Mouse (Mus musculus): Measurements from ENCODE around the gene Apex1.
"Not testable (repeated sequence)": the region's sequence is repeated elsewhere in the genome, so short reads cannot be mapped to it uniquely, and the experiment has no call there.

The Apex1 gene

DNA sequence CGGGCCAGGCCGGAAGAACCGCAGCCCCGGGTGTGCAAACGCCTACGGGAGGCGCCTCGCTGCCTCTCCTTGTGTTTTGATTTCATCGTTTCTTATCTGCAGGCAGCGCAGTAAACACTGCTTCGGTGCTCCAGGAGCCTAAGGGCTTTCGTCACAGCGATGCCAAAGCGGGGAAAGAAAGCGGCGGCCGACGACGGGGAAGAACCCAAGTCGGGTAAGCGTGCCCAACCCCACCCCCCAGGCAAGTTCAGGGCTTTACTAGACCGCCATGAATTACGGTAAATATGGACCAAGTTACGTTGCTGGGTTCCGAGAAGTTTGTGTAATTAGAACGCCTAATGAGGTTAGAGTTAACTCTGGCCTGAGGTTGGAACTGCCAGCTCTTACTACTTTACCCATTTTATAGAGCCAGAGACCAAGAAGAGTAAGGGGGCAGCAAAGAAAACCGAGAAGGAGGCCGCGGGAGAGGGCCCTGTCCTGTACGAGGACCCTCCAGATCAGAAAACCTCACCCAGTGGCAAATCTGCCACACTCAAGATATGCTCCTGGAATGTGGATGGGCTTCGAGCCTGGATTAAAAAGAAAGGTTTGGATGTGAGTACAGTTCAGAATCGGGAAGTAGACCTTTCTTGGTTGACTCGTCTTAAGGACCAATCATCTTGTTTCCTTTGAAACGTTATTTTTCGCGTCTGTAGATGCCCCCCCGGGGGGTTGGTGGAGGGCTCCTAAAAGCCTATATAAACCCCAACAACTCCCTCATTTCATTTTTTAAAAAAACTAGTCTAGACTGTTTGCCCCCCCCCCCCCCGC is 548 bp downstream of the Apex1 start:
- no peak for DNase-seq (ENCODE audit: low spot score in 2 of 2)

DNA sequence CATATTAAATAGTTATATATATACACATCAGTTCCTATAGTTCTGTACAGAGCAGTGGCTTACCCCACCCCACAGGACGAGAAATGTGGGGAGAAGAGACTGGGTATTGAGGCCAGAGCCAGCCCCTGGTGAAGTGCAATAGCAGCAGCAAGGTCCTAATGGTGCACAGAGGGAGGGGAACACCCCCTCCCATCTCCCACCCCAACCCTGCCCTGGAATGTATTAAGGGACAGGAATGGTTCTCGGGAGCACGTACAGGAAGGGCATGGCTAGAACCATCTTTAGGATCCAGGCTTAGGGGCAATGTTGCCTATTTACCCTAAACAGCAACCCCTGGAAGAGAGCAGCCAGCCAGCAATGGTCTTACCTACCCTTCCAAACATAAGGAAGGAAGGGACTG is 2.6 kb downstream of the Apex1 start:
- DNase-seq (ENCODE audit: low spot score in 2 of 2): no peak

- peak; percentile 66 to 75 for DNase-seq (ENCODE audit: low spot score in 2 of 2)
These were observed 5.2 kb downstream of the Apex1 start for GRCm38 (mm10) chr14:50929951-50930350.

- DNase-seq (ENCODE audit: low spot score in 2 of 2): peak; percentile 73 to 79
These were observed 5.6 kb downstream of the Apex1 start for GRCm38 (mm10) chr14:50930377-50930753.

GRCm38 (mm10) chr14:50930754-50931492 is 6.2 kb downstream of the Apex1 start, which contains the start of the genes Pip4p1 and Pnp:
Pip4p1 (minus strand) TSS chr14:50930856.
Pnp (plus strand) TSS chr14:50931082.
- DNase-seq (ENCODE audit: low spot score in 2 of 2): peak; percentile 99

DNA sequence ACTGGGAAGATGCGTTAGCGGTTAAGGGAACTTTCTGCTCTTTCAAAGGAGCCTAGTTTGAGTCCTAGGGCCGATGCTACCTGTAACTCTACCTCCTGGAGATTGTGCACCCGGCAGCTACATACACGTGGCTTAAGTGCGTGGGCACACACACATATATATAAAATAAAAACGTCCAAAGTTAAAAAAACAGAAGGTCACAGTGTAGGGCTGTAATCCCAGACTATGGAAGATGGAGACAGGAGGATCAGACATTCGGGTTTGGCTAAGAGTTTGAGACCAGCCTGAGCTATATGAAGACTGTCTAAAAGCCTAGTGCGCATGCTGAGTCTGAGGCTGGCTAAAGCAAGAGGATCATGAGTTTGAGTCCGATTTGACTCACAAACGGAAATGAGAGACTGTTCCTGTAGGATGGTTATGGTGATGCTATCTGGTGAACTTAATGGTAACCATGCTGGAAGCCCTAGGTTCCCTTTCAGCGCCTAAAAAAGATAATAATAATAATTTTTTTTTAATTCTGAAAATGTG is 6.8 kb downstream of the Apex1 start:
- DNase-seq (ENCODE audit: low spot score in 2 of 2): no peak

- no peak for DNase-seq (ENCODE audit: low spot score in 2 of 2)
These were observed 11.9 kb downstream of the Apex1 start for GRCm38 (mm10) chr14:50936649-50937048.

- no peak for DNase-seq (ENCODE audit: low spot score in 2 of 2)
These were observed 13.5 kb downstream of the Apex1 start for GRCm38 (mm10) chr14:50938119-50938908.

GRCm38 (mm10) chr14:50938940-50939339 is 14.2 kb downstream of the Apex1 start:
- peak in 1 of 2 experiments; percentile 43 for DNase-seq (ENCODE audit: low spot score in 2 of 2)

DNA sequence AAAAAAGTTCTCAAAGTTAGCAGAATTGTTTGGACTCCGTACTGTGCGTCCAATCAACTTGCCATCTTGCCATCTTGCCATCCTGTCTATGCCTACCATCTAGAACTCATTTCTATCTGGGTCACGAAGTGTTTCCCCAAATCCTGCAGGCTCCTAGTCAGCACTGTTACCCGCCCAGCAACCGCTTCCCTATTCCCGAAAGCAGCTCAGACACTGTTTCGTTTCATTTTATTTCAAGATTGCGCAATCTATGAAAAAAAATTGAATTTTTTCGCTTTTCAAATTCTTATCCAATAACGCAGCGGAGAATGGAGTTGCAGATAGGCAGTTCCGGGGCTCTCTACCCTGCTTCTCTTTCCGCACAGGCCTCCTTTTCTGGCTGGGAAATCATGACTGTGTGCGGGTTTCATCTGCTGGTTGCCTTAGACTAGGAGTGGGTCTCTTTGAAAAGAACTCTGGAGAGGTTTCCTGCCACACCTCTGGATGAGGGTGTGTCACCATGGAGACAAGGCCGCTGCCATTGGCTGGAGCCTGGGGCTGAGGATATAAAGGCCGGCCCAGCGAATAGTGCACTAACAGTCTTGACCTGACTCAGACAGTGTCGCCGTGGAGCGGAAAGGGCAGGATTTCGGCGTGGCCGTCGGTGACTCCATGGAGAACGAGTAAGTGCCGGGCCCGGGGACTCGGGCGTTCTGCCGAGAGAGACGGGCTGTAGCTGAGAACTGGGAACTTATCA is 19.3 kb downstream of the Apex1 start, which contains the start of gene Gm49342:
Gene Gm49342 (plus strand): TSS at position 586 of the 736 bp plus-strand sequence.
- peak; percentile 89 to 93 for DNase-seq (ENCODE audit: low spot score in 2 of 2)

DNA sequence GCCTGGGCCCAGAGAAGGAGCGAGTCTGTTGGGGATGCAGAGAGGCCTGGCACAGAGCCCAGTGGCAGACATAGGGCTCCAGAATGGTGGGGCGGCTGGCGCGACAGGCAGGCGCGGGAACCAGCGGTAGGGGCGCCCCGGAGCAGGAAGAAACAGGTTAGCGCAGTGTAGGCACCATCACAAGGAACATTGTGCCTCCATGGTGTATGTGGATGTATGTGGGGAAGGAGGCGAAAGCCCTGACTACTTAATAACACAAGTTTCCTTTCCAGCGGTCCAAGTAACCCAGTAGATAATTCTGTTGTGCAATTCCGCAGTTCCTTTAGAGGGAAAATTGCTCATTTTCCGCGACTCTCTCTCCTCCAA is 19.9 kb downstream of the Apex1 start:
- DNase-seq (ENCODE audit: low spot score in 2 of 2): not testable (repeated sequence)

GRCm38 (mm10) chr14:50945081-50945480 is 20.3 kb downstream of the Apex1 start:
- DNase-seq (ENCODE audit: low spot score in 2 of 2): not testable (repeated sequence)

- not testable (repeated sequence) for DNase-seq (ENCODE audit: low spot score in 2 of 2)
These were observed 20.8 kb downstream of the Apex1 start for GRCm38 (mm10) chr14:50945526-50945925.

DNA sequence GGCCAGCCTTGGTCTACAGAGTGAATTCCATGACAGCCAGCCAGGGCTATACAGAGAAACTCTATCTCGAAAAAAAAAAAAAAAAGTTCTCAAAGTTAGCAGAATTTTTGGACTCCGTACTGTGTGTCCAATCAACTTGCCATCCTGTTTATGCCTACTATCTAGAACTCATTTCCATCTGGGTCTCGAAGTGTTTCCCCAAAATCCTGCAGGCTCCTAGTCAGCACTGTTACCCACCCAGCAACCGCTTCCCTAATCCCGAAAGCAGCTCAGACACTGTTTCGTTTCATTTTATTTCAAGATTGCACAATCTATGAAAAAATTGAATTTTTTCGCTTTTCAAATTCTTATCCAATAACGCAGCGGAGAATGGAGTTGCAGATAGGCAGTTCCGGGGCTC is 30.7 kb downstream of the Apex1 start:
- no peak for DNase-seq (ENCODE audit: low spot score in 2 of 2)

- DNase-seq (ENCODE audit: low spot score in 2 of 2): peak; percentile 64 to 76
These were observed 31.3 kb downstream of the Apex1 start, which contains the start of gene Pnp2 for GRCm38 (mm10) chr14:50955942-50956508. Pnp2 (plus strand) TSS chr14:50955992.

- not testable (repeated sequence) for DNase-seq (ENCODE audit: low spot score in 2 of 2)
These were observed 32.0 kb downstream of the Apex1 start for GRCm38 (mm10) chr14:50956724-50957123.

GRCm38 (mm10) chr14:50957146-50957545 is 32.4 kb downstream of the Apex1 start:
- DNase-seq (ENCODE audit: low spot score in 2 of 2): not testable (repeated sequence)

GRCm38 (mm10) chr14:50958289-50958995 is 33.7 kb downstream of the Apex1 start:
- not testable (repeated sequence) for DNase-seq (ENCODE audit: low spot score in 2 of 2)

DNA sequence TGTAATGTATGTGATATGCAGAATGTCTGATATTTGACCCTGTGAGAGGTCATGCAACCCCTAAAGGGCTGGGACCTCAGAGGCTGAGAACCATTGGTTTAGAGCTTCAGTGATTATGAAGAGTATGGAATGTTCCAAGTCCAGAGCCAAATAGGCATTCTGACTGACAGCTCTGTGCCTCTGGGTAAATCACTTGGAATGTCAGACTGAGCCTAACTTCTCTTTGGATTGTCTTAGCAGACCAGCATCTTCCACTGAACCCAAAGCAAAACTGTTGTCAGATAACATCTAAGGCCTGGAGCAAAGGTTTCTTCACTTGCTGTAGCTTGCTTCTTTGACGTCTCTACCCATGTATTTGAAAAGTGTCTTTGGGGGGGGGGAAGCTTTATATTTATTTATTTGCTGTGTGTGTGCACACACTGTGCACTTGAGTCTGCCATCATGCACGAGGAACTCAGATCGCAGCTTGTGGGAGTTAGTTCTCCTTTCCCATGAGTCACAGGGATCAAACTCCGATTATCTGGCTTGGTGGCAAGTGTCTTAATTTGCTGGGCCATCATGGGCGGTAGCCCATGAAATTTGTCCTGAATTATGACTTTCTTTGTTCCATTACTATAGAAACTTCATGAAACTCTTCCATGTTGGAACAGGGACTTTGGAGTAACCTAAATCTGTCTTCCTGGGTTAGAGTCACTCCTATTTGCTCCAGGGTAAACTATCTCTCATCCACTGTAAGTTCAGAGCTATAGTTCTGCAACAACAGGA is 43.6 kb downstream of the Apex1 start:
- no peak for DNase-seq (ENCODE audit: low spot score in 2 of 2)

All from spleen, postnatal 36 days (tissue).